ENCODE assay signal across 7 mouse cellular contexts in genomic region chr8:106270804-106271203, GRCm38 (mm10).
DNase-seq lines count a peak whose midpoint lies in the region; ATAC-seq and TF ChIP-seq lines count a peak whose summit lies in the region.

No protein-coding gene starts in this region.

- peak; percentile 83 for DNase-seq in embryonic facial prominence, embryonic 11.5 days (ENCODE audit: low spot score)
- DNase-seq in frontal cortex, adult 2 months (ENCODE audit: extremely low spot score in 1 of 2, low spot score in 1 of 2), result peak; percentile 72 to 79
- peak; percentile 63 to 72 for DNase-seq in left cerebral cortex, adult 2 months (ENCODE audit: extremely low spot score in 1 of 2, low spot score in 2 of 2)
- DNase-seq in cerebellum, adult 11 months, result no peak
- DNase-seq in kidney, postnatal 36 days, result no peak

- H3K4me1 ChIP-seq in embryonic facial prominence, embryonic 11.5 days (ENCODE audit: control insufficient read depth, insufficient read depth, low read length), result peaks cover 3% of the 10 kb centered on the region
- peaks cover 42% of the 10 kb centered on the region for H3K4me1 ChIP-seq in neural tube, embryonic 15.5 days
- no peaks in the 10 kb centered on the region for H3K4me1 ChIP-seq in kidney, embryonic 16.5 days (ENCODE audit: insufficient read depth, low read length)

- WGBS in embryonic facial prominence, embryonic 11.5 days, result 11% methylated on average over 5 of the region's 5 CpGs
- WGBS in neural tube, embryonic 15.5 days, result 7% methylated on average over 5 of the region's 5 CpGs
- 30% methylated on average over 5 of the region's 5 CpGs for WGBS in kidney, embryonic 16.5 days

- no peak overlapping the region for H3K4me2 ChIP-seq in embryonic facial prominence, embryonic 11.5 days (ENCODE audit: low read depth, low read length)
- H3K4me2 ChIP-seq in neural tube, embryonic 15.5 days, result no peak overlapping the region
- H3K4me2 ChIP-seq in kidney, embryonic 16.5 days (replicated peaks; ENCODE audit: low read depth, low read length), result no peak overlapping the region

- ATAC-seq in embryonic facial prominence, embryonic 11.5 days (replicated peaks; ENCODE audit: insufficient number of reproducible peaks, low FRiP score, low TSS enrichment, low read depth), result peak; percentile 49; the same call in 1 of the 2 replicates
- peak; percentile 76 for ATAC-seq in neural tube, embryonic 15.5 days (ENCODE audit: low FRiP score)
- ATAC-seq in kidney, embryonic 16.5 days (ENCODE audit: low FRiP score, low TSS enrichment), result no peak

- H3K4me3 ChIP-seq in embryonic facial prominence, embryonic 11.5 days (ENCODE audit: low read depth, low read length), result no peak overlapping the region
- no peak overlapping the region for H3K4me3 ChIP-seq in left cerebral cortex, adult 2 months
- H3K4me3 ChIP-seq in neural tube, embryonic 15.5 days (replicated peaks), result no peak overlapping the region
- H3K4me3 ChIP-seq in kidney, embryonic 16.5 days (ENCODE audit: low read length), result no peak overlapping the region

- no peaks in the 10 kb centered on the region for H3K9me3 ChIP-seq in embryonic facial prominence, embryonic 11.5 days (replicated peaks; ENCODE audit: control insufficient read depth, low read length)
- no peaks in the 10 kb centered on the region for H3K9me3 ChIP-seq in neural tube, embryonic 15.5 days (replicated peaks)
- no peaks in the 10 kb centered on the region for H3K9me3 ChIP-seq in kidney, embryonic 16.5 days (ENCODE audit: low read length)

- no peaks in the 10 kb centered on the region for H3K36me3 ChIP-seq in embryonic facial prominence, embryonic 11.5 days (replicated peaks; ENCODE audit: control insufficient read depth, insufficient read depth, low read depth, low read length)
- no peaks in the 10 kb centered on the region; the same call in 1 of the 2 replicates for H3K36me3 ChIP-seq in neural tube, embryonic 15.5 days
- H3K36me3 ChIP-seq in kidney, embryonic 16.5 days (ENCODE audit: insufficient read depth, low read length), result no peaks in the 10 kb centered on the region

- intact Hi-C loops in left cerebral cortex, adult 2 months (cut with DNase I), result loop anchor here (5.0 kb wide), 1 partner anchor 66 kb away; the partner anchor contains the start of gene Smpd3

- H3K27me3 ChIP-seq in embryonic facial prominence, embryonic 11.5 days (ENCODE audit: control insufficient read depth, insufficient read depth, low read length), result no peaks in the 10 kb centered on the region
- no peaks in the 10 kb centered on the region for H3K27me3 ChIP-seq in neural tube, embryonic 15.5 days (replicated peaks)
- no peaks in the 10 kb centered on the region for H3K27me3 ChIP-seq in kidney, embryonic 16.5 days (ENCODE audit: insufficient read depth, low read length)

- H3K9ac ChIP-seq in embryonic facial prominence, embryonic 11.5 days (replicated peaks; ENCODE audit: low read length), result no peak overlapping the region
- H3K9ac ChIP-seq in neural tube, embryonic 15.5 days (replicated peaks), result no peak overlapping the region; the same call in 1 of the 2 replicates
- H3K9ac ChIP-seq in kidney, embryonic 16.5 days (replicated peaks; ENCODE audit: low read length), result no peak overlapping the region

- H3K27ac ChIP-seq in embryonic facial prominence, embryonic 11.5 days (replicated peaks; ENCODE audit: low read depth, low read length), result 0 out of 2 replicates have a peak overlapping the region, but pooled peaks have one; percentile 38
- peak overlapping the region; percentile 88 for H3K27ac ChIP-seq in left cerebral cortex, adult 2 months
- peak overlapping the region; percentile 61 for H3K27ac ChIP-seq in neural tube, embryonic 15.5 days (replicated peaks)
- H3K27ac ChIP-seq in kidney, embryonic 16.5 days (ENCODE audit: low read length), result no peak overlapping the region

- no peak for TF ChIP-seq CTCF in left cerebral cortex, adult 2 months (IDR thresholded peaks at IDR 0.05)

Comparison
In these comparisons a context has a peak if more than half of its experiments do, and no peak if none do; other contexts are left out.
1. DNase-seq: peak in embryonic facial prominence, embryonic 11.5 days (single experiment), frontal cortex, adult 2 months (2 of 2) and left cerebral cortex, adult 2 months (2 of 2); none in cerebellum, adult 11 months (single experiment) and kidney, postnatal 36 days (0 of 2).